Mouse (Mus musculus): ENCODE measurements around the gene Cntnap1. TPM values are rescaled to one million over a fixed set of nuclear protein-coding genes. Genes with fewer than 3 reads are reported as not detected.

The Cntnap1 gene
- polyA plus RNA-seq, 1 experiment from 2014 or later, result 1.0 TPM

DNA sequence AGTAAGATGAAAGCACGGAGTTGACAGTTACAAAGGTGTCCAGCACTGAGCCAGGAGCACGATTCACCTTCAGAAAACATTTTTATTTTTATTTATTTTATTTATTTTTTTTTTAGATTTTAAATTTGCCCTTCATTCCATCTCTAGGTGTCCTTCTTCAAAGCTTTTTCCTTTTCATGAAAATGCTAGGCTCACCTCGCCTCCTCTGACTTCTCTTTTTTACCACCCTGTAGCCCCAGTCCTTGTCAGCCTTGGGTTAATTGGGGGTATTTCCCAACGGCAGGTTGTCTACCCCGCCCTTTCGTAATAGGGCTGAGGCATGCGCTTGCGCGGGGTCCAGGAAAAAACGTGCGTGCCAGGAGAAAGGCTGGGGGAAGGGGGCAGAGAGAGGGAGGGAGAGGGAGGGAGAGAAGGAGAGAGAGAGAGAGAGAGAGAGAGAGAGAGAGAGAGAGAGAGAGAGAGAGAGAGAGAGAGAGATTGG, 5.4 kb downstream of the Cntnap1 start:
- Histone ChIP-seq H3K9me3 (ENCODE audit: low read depth, low read length) (no peaks in the 10 kb centered on the region), H3K27me3 (ENCODE audit: insufficient read depth, low read length) (peaks cover 51% of the 10 kb centered on the region), H3K4me2 (peak overlapping the region; percentile 59), H3K27ac (ENCODE audit: low read depth) (no peak overlapping the region), H3K36me3 (ENCODE audit: insufficient read depth) (no peaks in the 10 kb centered on the region), H3K4me3 (ENCODE audit: low read depth, low read length) (peak overlapping the region; percentile 28), H3K4me1 (ENCODE audit: insufficient read depth) (peaks cover 20% of the 10 kb centered on the region), H3K9ac (no peak overlapping the region; the same call in 1 of the 2 replicates)
- TF ChIP-seq CTCF (IDR thresholded peaks at IDR 0.05; ENCODE audit: low read depth), result no peak
- WGBS, result 12% methylated on average over 11 of the region's 11 CpGs
- DNase-seq (no peak), ATAC-seq (ENCODE audit: insufficient read depth) (no peak)

GRCm38 (mm10) chr11:101176117-101176691, 5.9 kb downstream of the Cntnap1 start:
- DNase-seq (peak; percentile 74), ATAC-seq (ENCODE audit: insufficient read depth) (no peak)
- Histone ChIP-seq H3K4me1 (ENCODE audit: insufficient read depth) (peaks cover 20% of the 10 kb centered on the region), H3K27me3 (ENCODE audit: insufficient read depth, low read length) (peaks cover 51% of the 10 kb centered on the region), H3K4me3 (ENCODE audit: low read depth, low read length) (peak overlapping the region; percentile 28), H3K27ac (ENCODE audit: low read depth) (no peak overlapping the region), H3K4me2 (peak overlapping the region; percentile 59), H3K36me3 (ENCODE audit: insufficient read depth) (no peaks in the 10 kb centered on the region), H3K9ac (no peak overlapping the region; the same call in 1 of the 2 replicates), H3K9me3 (ENCODE audit: low read depth, low read length) (no peaks in the 10 kb centered on the region)
- WGBS, result under 1% methylated on average over 25 of the region's 25 CpGs
- TF ChIP-seq CTCF (IDR thresholded peaks at IDR 0.05; ENCODE audit: low read depth), result peak; percentile 58

- WGBS, result 34% methylated on average over 22 of the region's 22 CpGs
- DNase-seq (peak; percentile 83), ATAC-seq (ENCODE audit: insufficient read depth) (no peak)
- no peak overlapping the region for H3K27ac ChIP-seq (ENCODE audit: low read depth)
- H3K4me3 ChIP-seq (ENCODE audit: low read depth, low read length), result 0 out of 2 replicates have a peak overlapping the region, but pooled peaks have one; percentile 9
- H3K4me2 ChIP-seq, result peak overlapping the region; percentile 38
- TF ChIP-seq CTCF (IDR thresholded peaks at IDR 0.05; ENCODE audit: low read depth), result peak; percentile 71
- no peak overlapping the region for H3K9ac ChIP-seq
- peaks cover 51% of the 10 kb centered on the region for H3K27me3 ChIP-seq (ENCODE audit: insufficient read depth, low read length)
- H3K9me3 ChIP-seq (ENCODE audit: low read depth, low read length), result no peaks in the 10 kb centered on the region
- peaks cover 20% of the 10 kb centered on the region for H3K4me1 ChIP-seq (ENCODE audit: insufficient read depth)
- no peaks in the 10 kb centered on the region for H3K36me3 ChIP-seq (ENCODE audit: insufficient read depth)
These were observed 6.8 kb downstream of the Cntnap1 start for GRCm38 (mm10) chr11:101176933-101177773.

DNA sequence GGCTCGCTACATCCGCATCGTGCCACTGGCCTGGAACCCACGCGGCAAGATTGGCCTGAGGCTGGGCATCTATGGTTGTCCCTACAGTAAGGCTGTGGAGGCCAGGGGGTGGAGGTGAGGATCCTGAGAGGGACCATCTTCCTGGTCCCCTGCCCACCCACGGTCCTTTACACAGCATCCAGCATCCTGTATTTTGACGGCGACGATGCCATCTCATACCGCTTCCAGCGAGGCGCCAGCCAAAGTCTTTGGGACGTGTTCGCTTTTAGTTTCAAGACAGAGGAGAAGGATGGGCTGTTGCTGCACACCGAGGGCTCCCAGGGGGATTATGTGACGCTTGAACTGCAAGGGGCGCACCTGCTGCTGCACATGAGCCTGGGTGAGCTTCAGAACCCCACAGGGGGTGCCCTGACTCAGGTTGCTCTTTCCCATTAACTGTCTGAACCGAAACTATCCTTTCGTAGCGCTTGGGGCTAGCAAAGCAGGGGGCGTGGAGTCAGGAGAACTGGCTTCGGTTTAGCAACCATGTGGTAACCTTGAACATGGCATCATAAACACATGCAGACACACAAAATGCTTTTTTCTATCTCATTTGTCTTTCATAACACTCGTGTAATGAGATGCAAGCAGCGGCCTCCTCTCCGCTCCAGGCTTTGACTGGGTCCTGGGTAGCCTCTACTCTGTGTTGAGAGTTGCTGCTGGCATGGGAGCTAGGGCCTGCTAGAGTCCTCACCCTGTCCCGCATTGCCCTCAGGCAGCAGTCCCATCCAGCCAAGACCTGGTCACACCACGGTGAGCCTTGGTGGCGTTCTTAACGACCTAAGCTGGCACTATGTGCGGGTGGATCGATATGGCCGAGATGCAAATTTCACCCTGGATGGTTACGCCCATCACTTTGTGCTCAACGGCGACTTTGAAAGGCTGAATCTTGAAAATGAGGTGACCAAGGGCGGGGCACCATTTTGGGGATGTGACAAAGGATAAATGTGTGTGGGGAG, 8.0 kb downstream of the Cntnap1 start:
- DNase-seq, result no peak
- Histone ChIP-seq H3K27ac (ENCODE audit: low read depth) (no peak overlapping the region), H3K9me3 (ENCODE audit: low read depth, low read length) (no peaks in the 10 kb centered on the region), H3K4me3 (ENCODE audit: low read depth, low read length) (no peak overlapping the region), H3K9ac (no peak overlapping the region; the same call in 1 of the 2 replicates), H3K27me3 (ENCODE audit: insufficient read depth, low read length) (peaks cover 51% of the 10 kb centered on the region), H3K36me3 (ENCODE audit: insufficient read depth) (no peaks in the 10 kb centered on the region), H3K4me1 (ENCODE audit: insufficient read depth) (peaks cover 13% of the 10 kb centered on the region; the same call in 1 of the 2 replicates), H3K4me2 (no peak overlapping the region)
- no peak for ATAC-seq (ENCODE audit: insufficient read depth)
- WGBS, result 61% methylated on average over 36 of the region's 36 CpGs
- no peak for TF ChIP-seq CTCF (IDR thresholded peaks at IDR 0.05; ENCODE audit: low read depth)

DNA sequence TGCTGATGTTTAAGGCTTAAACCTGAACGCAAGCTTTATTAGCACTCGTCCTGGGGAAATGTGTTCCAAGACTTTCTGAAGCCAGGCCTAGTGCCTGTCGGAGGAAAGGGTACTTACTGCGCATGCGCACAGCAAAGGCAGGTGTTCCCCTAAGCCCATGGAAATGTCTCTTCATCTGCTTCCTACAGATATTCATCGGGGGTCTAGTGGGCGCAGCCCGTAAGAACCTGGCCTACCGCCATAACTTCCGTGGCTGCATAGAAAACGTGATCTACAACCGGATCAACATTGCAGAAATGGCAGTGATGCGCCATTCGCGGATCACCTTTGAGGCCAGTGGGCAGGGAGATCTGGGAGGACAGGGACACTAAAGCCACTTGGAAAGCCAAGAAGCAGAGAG, 9.0 kb downstream of the Cntnap1 start:
- Histone ChIP-seq H3K27ac (ENCODE audit: low read depth) (no peak overlapping the region), H3K36me3 (ENCODE audit: insufficient read depth) (no peaks in the 10 kb centered on the region), H3K4me3 (ENCODE audit: low read depth, low read length) (no peak overlapping the region), H3K27me3 (ENCODE audit: insufficient read depth, low read length) (peaks cover 46% of the 10 kb centered on the region), H3K4me2 (no peak overlapping the region), H3K4me1 (ENCODE audit: insufficient read depth) (peaks cover 5% of the 10 kb centered on the region; the same call in 1 of the 2 replicates), H3K9ac (no peak overlapping the region), H3K9me3 (ENCODE audit: low read depth, low read length) (no peaks in the 10 kb centered on the region)
- no peak for ATAC-seq (ENCODE audit: insufficient read depth)
- WGBS, result 79% methylated on average over 15 of the region's 15 CpGs
- no peak for DNase-seq
- no peak for TF ChIP-seq CTCF (IDR thresholded peaks at IDR 0.05; ENCODE audit: low read depth)

GRCm38 (mm10) chr11:101180261-101180660, 9.9 kb downstream of the Cntnap1 start:
- no peak overlapping the region for H3K27ac ChIP-seq (ENCODE audit: low read depth)
- 57% methylated on average over 17 of the region's 17 CpGs for WGBS
- peaks cover 37% of the 10 kb centered on the region for H3K27me3 ChIP-seq (ENCODE audit: insufficient read depth, low read length)
- no peak overlapping the region for H3K9ac ChIP-seq
- no peaks in the 10 kb centered on the region for H3K36me3 ChIP-seq (ENCODE audit: insufficient read depth)
- no peak overlapping the region for H3K4me2 ChIP-seq
- DNase-seq (no peak), ATAC-seq (ENCODE audit: insufficient read depth) (no peak)
- H3K4me1 ChIP-seq (ENCODE audit: insufficient read depth), result 0 out of 2 replicates have a peak, but pooled peaks cover 4% of the 10 kb centered on the region
- no peak overlapping the region for H3K4me3 ChIP-seq (ENCODE audit: low read depth, low read length)
- no peak for TF ChIP-seq CTCF (IDR thresholded peaks at IDR 0.05; ENCODE audit: low read depth)
- H3K9me3 ChIP-seq (ENCODE audit: low read depth, low read length), result no peaks in the 10 kb centered on the region

All from lung, embryonic 14.5 days (tissue).